ENCODE assay signal across 8 mouse cellular contexts in the genomic region with DNA sequence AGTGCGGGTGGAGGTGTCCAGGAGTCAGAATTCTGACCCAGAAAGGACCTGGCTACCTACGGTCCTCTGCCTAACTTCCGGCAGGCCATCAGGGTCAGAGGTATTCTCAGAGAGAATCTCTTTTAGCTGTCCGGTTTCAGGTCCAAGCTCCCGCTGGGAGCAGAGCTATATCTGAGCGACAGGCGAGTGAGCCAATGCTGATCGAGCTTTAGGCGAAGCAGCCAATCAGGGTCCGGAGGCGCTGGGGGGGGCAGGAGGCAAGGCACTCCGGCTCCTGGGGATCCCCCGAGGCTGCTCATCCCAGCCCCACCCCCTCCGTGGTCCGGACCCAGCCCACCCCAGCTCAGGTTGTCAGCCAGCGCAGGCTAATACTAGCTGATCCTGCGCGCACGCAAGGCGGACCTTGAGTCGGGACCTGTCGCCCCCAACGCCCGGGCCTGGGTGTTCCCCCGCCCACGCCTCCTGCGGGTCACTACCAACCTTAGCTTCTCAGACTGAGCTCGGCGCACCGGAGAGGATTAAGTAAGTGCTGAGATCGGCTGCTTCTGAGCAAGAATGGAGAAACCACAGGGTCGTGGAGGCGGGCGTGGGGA. TPM values are rescaled to one million over a fixed set of nuclear protein-coding genes. Genes with fewer than 3 reads are reported as not detected.
DNase-seq lines count a peak whose midpoint lies in the region; ATAC-seq and TF ChIP-seq lines count a peak whose summit lies in the region.

A gene (plus strand): TSS at position 336 of the 593 bp plus-strand sequence.

- WGBS in cerebellum, adult 2 months: under 1% methylated on average over 34 of the region's 34 CpGs
- WGBS in hindbrain, embryonic 12.5 days: under 1% methylated on average over 34 of the region's 34 CpGs

- TF ChIP-seq CTCF in cerebellum, adult 2 months (IDR thresholded peaks at IDR 0.05; ENCODE audit: borderline replicate concordance, insufficient read depth, low read depth, low read length): no peak

- peak within 1 kb of the TSS; percentile 99 for H3K27ac ChIP-seq in cerebellum, adult 2 months (ENCODE audit: insufficient read depth, low read length)
- peak within 1 kb of the TSS; percentile 74; the same call in 1 of the 2 replicates for H3K27ac ChIP-seq in hindbrain, embryonic 12.5 days

- TF ChIP-seq POLR2A in cerebellum, adult 2 months (IDR thresholded peaks at IDR 0.05; ENCODE audit: borderline replicate concordance, insufficient read depth, low read length): peak; percentile 80

- peak; percentile 91 for ATAC-seq in hindbrain, embryonic 12.5 days (ENCODE audit: low FRiP score)

- H3K36me3 ChIP-seq in hindbrain, embryonic 12.5 days: no peaks in the 10 kb centered on the region

- no peaks in the 10 kb centered on the region for H3K27me3 ChIP-seq in cerebellum, adult 2 months (ENCODE audit: control insufficient read depth, insufficient read depth, low read length)
- peaks cover 14% of the 10 kb centered on the region for H3K27me3 ChIP-seq in hindbrain, embryonic 12.5 days

- H3K9ac ChIP-seq in hindbrain, embryonic 12.5 days: peak within 1 kb of the TSS; percentile 62

- H3K9me3 ChIP-seq in hindbrain, embryonic 12.5 days (replicated peaks): no peaks in the 10 kb centered on the region

- peak; percentile 92 for DNase-seq in MEL-GATA-1-ER (ENCODE audit: extremely low read depth, low read depth)
- DNase-seq in cerebellum, adult 2 months: peak; percentile 97 to 98
- DNase-seq in frontal cortex, adult 2 months (ENCODE audit: extremely low spot score in 1 of 2, low spot score in 1 of 2): peak; percentile 85 to 95
- peak; percentile 91 to 94 for DNase-seq in layer of hippocampus, postnatal 14 days (ENCODE audit: low spot score in 2 of 2)
- peak; percentile 96 for DNase-seq in lung, postnatal 14 days
- DNase-seq in retina, adult 2 months (ENCODE audit: low read depth, low spot score): peak; percentile 98
- DNase-seq in thymus, postnatal 36 days: peak; percentile 88

- H3K4me3 ChIP-seq in cerebellum, adult 2 months (replicated peaks; ENCODE audit: insufficient read depth, low read depth, low read length): peak within 1 kb of the TSS; percentile 98
- peak within 1 kb of the TSS; percentile 53 for H3K4me3 ChIP-seq in hindbrain, embryonic 12.5 days

- peaks cover 18% of the 10 kb centered on the region for H3K4me1 ChIP-seq in cerebellum, adult 2 months (ENCODE audit: control insufficient read depth, insufficient read depth, low read length)
- H3K4me1 ChIP-seq in hindbrain, embryonic 12.5 days: peaks cover 26% of the 10 kb centered on the region

- H3K4me2 ChIP-seq in hindbrain, embryonic 12.5 days (replicated peaks): peak within 1 kb of the TSS; percentile 62

RNA-seq across cellular contexts. Expression of the gene that starts here (rescaled TPM):
- polyA plus RNA-seq in cerebellum, adult 2 months (2012; rRNA removed): 44.9 and 52.5 TPM in 2 replicates
- 26.2 and 26.8 TPM in 2 replicates for polyA plus RNA-seq in frontal cortex, adult 2 months (2012; rRNA removed)
- 3.6 and 4.7 TPM in 2 replicates for polyA plus RNA-seq in hindbrain, embryonic 12.5 days (2016; fragmentation: Nextera tagmentation; extraction: Ambion mirVana)
- 1 to 10 TPM; 2.6 to 2.9 TPM for total RNA-seq in layer of hippocampus, postnatal 14 days (2021)

Comparison
In these comparisons a context has a peak if more than half of its experiments do, and no peak if none do; other contexts are left out.
1. Peak in every context shown above with its lines: DNase-seq, ATAC-seq, H3K4me3 ChIP-seq and H3K27ac ChIP-seq.